Mouse (Mus musculus) cortical plate, adult 2 months (tissue): Measurements from ENCODE around the gene Frem3. TPM values are rescaled to one million over a fixed set of nuclear protein-coding genes. Genes with fewer than 3 reads are reported as not detected.

Experiments
- H3K27ac ChIP-seq: fragments of 200-500 bp; 2 replicates; pipeline ENCODE4 v1.5.1; 2012; ENCODE audit warnings: low read length, control low read depth, inconsistent platforms; ENCODE audit not compliant: insufficient read depth
- H3K4me1 ChIP-seq: fragments of 200-500 bp; 2 replicates; pipeline ENCODE4 v1.6.1; 2011; ENCODE audit warnings: low read length; ENCODE audit not compliant: control insufficient read depth, insufficient read depth
- H3K4me3 ChIP-seq: fragments of 200-500 bp; 2 replicates; pipeline ENCODE4 v1.5.1; 2011; ENCODE audit warnings: mild to moderate bottlenecking, low read length, control low read depth; ENCODE audit not compliant: insufficient read depth
- CTCF ChIP-seq: fragments of 200-500 bp; IDR thresholded peaks from 2 replicates; pipeline ENCODE4 v1.5.1; 2011; ENCODE audit warnings: mild to moderate bottlenecking, control low read depth, low read length; ENCODE audit not compliant: insufficient read depth; ENCODE audit errors: extremely low read depth
- POLR2A ChIP-seq: fragments of 200-500 bp; IDR thresholded peaks from 2 replicates; pipeline ENCODE4 v1.6.1; 2011; ENCODE audit warnings: mild to moderate bottlenecking, low read length, control low read depth; ENCODE audit not compliant: insufficient read depth; ENCODE audit errors: extremely low read depth
- polyA plus RNA-seq: library from polyadenylated mRNA; depleted of rRNA; stranded (reverse); fragments of >200 nt; gene quantifications from 2 replicates; pipeline ENCODE4 v1.2.3, GENCODE M21; 2012; rRNA removed

Gene Frem3
- 0.04 and 0.06 TPM in 2 replicates for polyA plus RNA-seq

DNA sequence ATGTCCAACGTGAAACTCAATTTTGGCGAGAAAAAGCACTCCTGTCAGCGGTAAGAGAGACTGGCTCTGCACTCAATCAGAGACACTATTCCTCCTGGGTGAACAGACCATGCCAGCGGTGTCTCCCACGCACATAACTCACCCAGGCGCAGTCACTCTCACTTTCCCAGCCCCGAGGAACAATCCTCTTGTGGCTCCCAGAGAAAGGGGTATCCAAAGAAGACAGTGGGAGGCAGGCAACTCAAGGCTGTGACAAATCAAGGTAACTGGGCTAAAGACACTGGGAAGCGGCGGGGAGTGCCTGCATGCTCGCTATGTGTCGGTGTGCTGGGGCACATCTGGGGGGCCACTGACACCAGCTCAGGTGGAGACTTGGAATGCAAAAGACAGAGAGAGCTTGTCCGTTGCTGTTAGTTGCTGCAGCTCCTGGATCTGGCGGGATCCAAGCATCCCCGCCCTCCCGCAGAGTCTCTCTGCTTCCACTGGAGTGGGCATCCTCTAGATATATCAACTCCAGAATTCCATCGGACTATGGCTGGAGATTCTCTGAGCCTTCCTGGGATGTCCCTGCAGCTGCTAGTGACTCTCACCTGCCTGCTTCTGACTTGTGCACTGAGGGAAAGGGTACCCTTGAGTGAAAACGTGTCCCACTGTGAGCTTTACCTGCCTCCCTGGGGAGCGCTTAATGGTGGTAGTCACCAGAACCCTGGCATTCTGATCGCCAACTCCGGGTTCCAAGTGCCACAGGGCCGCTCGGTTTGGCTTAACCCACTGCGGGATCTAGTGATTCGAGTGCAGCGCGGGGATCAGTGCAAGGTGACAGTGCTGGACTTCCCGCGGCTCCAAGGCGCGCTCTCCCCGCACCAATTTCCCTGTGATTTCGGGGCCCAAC is at the start of gene Frem3:
Gene Frem3 (plus strand): TSS at position 532 of the 892 bp plus-strand sequence.
- no peak for TF ChIP-seq POLR2A
- no peak for TF ChIP-seq CTCF
- Histone ChIP-seq H3K27ac (no peak within 1 kb of the TSS), H3K4me3 (peak within 1 kb of the TSS; percentile 8; the same call in 1 of the 2 replicates), H3K4me1 (no peaks in the 10 kb centered on the region)

DNA sequence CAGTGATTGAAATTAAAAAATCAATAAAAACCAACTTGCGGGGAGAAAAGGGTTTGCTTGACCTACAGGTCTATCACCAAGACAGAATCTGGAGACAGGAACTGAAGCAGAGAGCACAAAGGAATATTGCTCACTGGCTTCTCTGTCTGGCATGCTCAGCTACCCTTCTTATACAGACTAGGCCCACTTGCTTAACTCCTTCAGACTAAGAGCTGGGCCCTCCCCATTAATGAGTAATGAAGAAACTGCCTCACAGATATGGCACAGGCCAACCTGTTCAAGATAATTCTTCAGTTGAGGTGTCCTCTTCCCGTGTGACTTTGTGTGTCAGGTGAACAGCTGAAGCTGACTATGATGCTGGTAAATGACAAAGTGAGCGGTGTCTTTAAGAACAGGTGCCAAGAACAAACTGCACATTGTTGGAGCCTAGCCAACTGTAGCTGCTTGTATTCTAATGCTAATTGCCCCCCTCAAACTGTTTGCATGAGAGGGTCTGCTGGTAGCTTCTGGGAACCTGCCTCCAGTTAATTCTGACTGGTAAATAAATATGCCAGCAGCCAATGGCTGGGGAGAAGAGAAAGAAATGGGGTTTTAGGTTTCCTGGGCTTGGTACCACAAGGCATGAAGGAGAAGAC is 46.6 kb upstream of the Frem3 start:
- no peak overlapping the region for H3K27ac ChIP-seq
- H3K4me3 ChIP-seq: no peak overlapping the region
- H3K4me1 ChIP-seq: no peaks in the 10 kb centered on the region
- no peak for TF ChIP-seq POLR2A
- TF ChIP-seq CTCF: no peak

DNA sequence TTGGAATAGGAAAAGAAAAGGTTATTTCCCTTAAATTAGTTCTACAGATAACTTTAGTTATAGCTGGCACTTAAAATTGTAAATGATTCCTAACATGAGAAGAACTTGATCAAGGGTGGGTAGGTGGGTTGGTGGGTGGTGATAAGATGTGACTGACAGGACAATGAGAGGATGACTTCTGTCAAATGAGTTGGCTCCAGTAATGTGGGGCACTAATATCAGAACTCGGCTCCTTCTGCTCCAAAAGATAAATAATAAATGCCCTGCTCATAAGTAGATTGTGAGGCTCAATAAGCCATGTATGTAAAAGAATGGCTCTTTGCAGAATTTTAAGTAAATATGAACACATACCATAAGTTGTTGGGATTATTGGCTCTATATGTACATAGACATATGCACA is 43.4 kb upstream of the Frem3 start:
- Histone ChIP-seq H3K27ac (no peak overlapping the region), H3K4me1 (no peaks in the 10 kb centered on the region), H3K4me3 (no peak overlapping the region)
- TF ChIP-seq CTCF (no peak), POLR2A (no peak)

DNA sequence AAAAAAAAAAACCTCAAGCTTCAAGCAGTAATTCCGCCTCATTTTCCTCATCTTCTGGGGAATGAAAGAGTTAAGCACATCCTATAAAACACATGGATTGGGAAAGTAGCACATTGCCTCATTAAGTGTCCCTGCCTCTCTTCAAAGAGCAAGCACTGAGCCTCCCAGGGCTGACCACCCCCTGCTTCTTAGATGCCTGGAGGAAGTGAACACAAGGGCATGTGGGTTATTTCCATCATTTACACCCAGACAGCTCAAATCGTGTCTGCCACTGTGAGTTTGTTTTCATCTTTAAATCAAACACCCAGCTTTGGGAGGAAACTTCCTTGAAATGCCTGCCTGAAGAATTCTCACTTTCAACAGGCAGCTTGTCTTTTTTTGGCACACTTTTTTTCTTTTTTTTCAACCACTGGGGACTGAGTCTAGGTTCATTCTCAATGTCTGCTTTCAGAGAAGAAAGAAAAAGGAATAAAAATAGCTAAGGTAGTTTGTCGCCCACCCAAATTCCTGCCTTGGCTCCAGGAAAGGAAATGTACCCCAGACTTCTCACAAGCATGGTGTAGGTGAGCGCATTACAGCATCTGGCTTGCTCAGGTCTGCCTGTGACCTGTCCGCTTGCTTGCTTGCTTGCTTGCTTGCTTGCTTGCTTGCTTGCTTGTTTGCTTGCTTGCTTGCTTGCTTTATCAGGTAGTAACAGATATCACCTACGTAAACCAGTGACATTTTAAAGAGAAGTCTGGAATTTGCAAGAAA is 42.5 kb upstream of the Frem3 start:
- Histone ChIP-seq H3K4me3 (no peak overlapping the region), H3K4me1 (no peaks in the 10 kb centered on the region), H3K27ac (no peak overlapping the region)
- TF ChIP-seq POLR2A: no peak
- no peak for TF ChIP-seq CTCF

DNA sequence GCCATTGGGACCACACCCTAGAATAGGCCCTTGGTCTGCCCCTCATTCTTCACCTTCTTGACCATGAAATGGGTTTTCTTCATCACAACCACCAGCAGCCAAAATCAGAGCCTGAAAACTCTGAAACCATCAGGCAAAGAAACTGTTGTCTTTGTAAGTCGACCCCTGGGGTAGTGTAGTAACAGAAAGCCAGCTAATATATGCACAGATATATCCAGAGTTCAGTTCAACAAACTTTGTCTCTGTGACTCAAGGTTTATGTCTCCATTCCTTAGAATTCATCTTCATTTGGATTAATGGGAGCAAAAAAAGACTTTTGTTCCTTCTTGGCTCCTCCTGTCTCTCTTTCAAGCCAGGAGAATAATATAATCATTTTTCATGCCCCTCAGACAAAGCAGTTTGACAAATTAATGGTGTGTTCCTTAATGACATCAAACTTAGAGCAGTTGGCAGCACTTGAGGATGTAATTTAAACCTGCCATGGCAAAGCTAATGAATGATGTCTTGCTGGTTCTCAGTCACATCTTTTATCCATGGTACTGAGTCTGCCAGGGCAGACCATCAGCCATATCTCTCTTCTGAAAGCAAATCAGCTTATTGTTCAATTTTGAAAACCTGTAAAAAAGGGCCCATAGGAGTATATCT is 38.3 kb upstream of the Frem3 start:
- Histone ChIP-seq H3K4me1 (no peaks in the 10 kb centered on the region), H3K27ac (no peak overlapping the region), H3K4me3 (no peak overlapping the region)
- TF ChIP-seq CTCF (no peak), POLR2A (no peak)

DNA sequence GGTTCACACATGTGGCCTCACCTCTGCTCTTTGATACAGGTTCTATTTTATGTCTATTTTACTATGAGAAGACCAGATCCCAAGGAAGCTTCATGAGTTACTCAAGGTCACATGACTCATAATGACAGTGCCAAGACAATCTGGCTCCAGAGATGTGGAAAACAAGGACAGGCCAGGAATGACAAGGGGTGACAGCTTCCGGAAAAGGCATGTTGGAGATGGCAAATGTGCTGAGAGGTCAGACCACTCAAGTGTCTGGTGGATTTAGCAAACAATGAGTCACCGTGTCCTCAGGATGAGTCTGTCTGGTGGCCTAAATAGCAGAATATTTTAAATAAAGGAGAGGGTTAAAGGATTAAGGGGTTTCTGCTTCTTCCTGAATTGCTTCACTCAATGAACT is 33.8 kb upstream of the Frem3 start:
- TF ChIP-seq CTCF: no peak
- no peak for TF ChIP-seq POLR2A
- H3K4me1 ChIP-seq: no peaks in the 10 kb centered on the region

DNA sequence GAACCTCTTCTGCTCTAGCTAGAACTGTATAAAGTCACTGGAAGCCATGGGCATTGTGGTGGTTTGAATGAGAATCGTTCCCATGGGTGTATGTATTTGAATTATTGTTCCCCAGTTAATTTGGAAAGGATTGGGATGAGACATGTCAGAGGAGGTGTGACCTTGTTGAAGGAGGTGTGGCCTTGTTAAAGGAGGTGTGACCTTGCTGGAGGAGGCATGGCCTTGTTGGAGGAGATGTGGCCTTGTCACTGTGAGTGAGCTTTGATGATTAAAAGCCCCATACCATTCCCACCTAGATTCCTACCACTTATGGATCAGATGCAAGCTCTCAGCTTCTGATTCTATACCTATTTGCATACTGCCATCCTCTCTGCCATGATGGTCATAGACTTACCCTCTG is 31.8 kb upstream of the Frem3 start:
- TF ChIP-seq POLR2A (no peak), CTCF (no peak)
- Histone ChIP-seq H3K4me3 (no peak overlapping the region), H3K4me1 (no peaks in the 10 kb centered on the region), H3K27ac (no peak overlapping the region)

More for the DNA sequence above, 33.8 kb upstream of the Frem3 start:
- Histone ChIP-seq H3K27ac (no peak overlapping the region), H3K4me3 (no peak overlapping the region)

DNA sequence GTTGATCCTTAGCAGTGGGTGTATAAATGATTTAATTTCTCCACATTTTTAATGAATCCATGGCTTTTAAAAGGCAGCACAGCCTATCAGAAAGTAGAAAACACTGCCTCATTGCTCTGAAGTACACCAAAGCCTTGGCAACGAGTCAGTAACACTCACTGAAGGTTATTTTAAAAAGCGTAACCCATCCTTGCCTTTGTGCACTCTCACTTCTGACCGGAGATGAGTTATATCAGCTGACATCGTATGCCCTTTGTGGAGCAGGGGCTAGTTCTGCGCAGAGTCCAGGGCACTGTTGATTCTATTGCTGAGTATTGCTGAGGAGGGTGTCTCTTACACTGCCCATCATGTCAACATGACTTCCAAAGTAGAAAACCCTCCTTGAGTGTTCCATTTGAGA is 18.3 kb upstream of the Frem3 start:
- no peak overlapping the region for H3K27ac ChIP-seq
- H3K4me3 ChIP-seq: no peak overlapping the region
- TF ChIP-seq POLR2A: no peak
- TF ChIP-seq CTCF: no peak
- no peaks in the 10 kb centered on the region for H3K4me1 ChIP-seq

DNA sequence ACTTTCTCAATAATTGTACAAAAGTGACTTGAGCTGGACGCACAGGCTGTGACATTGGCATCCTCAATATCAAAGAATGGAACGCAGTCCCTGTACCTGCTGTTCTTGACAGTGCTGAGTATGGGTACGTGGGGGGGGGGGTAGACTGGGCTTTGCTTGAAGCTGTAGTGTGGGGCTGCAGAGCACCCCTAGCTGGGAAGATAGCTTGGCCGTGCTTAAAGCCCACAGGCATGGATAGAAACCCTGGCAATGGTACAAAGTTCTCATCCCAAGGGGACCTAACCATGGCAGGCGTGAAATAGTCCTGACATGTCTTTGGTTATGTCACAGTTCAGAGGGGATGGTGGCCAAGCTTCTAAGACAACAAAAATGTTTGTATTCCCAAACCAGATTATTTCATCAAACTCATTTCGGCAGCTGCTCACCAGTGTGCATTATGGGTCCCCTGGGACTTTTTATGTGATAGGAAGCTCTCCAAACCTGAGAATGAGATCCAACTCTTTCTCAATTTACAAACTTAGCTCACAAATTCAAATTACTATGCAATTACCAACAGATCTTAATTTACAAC is 10.2 kb upstream of the Frem3 start:
- TF ChIP-seq POLR2A: no peak
- no peak for TF ChIP-seq CTCF
- no peak overlapping the region for H3K27ac ChIP-seq
- no peaks in the 10 kb centered on the region for H3K4me1 ChIP-seq
- no peak overlapping the region for H3K4me3 ChIP-seq

DNA sequence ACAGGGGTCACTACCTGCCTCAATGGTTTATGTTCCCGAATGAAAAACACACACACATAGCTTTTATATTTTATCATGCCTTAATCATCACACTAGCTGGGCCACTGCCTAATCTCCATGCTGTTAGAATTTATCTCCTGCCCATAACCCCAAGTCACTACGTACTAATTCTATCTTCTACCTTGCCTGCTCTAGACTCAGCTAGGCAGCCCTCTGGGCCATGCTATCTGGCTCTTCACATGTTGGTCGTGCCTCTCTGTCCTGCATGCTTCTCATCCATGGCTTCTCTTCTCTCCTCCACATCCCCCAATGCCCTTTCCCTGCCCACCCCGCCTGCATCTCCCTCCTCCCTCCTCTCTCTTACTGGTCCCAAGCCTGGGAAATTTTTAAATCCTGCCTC is 9.0 kb upstream of the Frem3 start:
- TF ChIP-seq POLR2A (no peak), CTCF (no peak)
- H3K4me1 ChIP-seq: no peaks in the 10 kb centered on the region
- H3K27ac ChIP-seq: no peak overlapping the region
- no peak overlapping the region for H3K4me3 ChIP-seq
